Mouse (Mus musculus): Measurements from ENCODE around the gene Tmcc3. TPM values are rescaled to one million over a fixed set of nuclear protein-coding genes. Genes with fewer than 3 reads are reported as not detected.
"Not testable (repeated sequence)": the region's sequence is repeated elsewhere in the genome, so short reads cannot be mapped to it uniquely, and the experiment has no call there.

Tmcc3 gene
- total RNA-seq, 2 experiments from 2014 or later, result 14.4 to 28.2 TPM

DNA sequence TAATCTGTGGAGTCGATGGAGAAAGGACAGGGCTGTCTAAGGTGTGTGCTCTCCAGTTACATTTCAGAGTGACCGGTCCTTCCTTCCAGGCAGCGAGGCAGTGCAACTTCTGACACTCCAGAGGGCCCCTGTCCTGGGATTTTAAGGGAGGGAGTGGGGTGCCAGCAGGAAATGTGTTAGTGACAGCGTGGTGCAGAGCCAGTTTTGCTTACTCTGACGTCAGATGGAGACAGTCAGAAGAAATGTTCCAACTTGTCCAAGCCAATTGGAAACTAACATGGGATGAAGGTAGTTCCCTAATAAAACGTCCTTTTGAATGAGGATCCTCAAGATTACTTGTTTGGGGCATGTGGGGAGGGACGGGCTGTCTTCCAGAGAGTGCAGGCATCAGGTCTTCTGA lies 258.0 kb downstream of the Tmcc3 start:
- DNase-seq (ENCODE audit: low spot score in 2 of 2), result no peak

DNA sequence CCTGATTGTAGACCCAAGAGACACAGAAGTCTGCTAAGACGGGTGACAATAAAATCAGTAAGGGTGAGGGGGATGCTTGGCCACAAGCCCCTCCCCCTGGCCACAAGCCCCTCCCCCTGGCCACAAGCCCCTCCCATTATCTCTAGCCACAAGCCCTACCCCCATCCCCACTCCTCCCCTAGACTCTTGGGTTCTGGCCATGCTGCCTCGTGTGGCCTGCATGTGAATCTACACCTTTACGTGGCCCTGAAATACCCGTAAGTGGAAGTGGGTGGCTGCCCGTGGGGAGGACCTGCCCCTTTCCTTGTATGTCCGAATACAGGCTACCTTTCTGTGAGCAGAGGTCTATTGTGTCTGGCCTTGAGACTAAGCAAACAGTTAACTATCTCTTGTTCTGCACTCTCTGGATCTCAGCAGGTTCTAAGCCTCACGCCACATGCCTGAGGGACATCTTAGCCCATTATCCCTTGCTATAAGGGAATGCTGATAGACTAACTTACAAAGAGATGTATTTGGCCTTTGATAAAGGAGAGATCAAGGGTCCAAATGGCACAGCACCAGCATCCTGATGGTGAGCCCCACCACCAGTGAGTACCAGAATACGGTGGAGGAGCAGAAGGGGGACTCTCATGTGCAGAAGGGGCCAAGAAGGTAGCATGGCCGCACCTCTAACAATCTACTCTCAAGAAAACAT lies 260.3 kb downstream of the Tmcc3 start:
- no peak for DNase-seq (ENCODE audit: low spot score in 2 of 2)

DNA sequence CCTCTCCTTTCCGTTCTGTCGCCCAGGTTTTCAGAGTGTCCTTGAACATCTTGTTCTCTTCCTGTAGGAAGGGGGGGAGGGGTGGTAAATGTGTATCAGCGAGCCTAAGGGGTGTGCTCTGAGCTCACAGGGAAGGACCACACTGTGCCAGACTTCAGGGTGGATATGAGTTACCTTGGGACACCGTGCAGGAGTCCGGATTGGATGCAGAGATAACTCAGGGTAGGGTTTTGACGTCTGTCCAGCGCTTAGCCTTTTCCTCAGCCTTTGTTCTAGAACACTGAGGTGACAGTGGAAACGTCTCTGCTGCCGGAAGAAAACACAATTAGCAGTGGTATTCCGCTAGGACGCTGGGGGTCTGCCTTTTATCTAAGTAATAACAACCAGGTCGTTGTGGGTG lies 261.0 kb downstream of the Tmcc3 start:
- DNase-seq (ENCODE audit: low spot score in 2 of 2), result no peak

DNA sequence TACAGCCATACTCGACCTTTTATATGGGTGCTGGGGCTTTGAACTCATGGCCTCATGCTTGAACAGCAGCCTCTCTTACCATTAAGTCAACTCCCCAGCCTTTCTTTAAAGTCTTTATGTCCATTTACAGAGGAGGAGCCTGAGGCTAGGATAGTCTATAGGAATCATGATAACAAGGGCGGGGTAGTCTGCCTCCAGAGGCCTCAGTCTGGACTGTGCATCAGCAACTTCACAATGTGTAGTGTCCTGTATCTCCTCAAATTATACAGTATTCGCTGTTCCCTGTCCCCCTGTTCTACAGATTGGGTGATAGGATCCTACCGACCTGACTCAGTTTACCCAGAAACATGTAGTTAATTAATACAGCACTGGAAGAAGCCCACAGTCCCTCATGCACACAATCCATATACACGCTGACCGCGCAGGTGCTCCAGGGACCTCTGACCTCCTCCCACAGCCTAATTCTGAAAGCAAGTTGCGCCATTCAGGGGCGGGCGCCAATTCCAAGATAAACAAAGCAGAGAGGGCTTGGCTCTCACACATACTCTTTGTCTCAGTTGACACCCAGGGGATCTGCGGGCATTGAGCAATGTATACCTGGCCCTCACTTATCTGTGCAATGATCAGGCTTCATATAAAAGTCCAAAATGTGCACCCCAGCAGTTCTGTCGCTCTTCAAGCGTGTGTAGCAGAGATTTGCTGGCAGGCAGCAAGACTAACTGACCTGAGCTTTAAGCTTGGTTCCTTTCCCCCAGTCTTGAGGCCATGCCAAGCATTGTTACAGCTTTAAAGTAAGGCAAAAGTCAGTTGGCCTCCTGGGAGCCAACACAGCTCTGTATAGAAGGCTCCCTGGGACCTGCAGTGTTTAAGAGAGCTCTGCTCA lies 262.9 kb downstream of the Tmcc3 start:
- DNase-seq (ENCODE audit: low spot score in 2 of 2), result peak in 1 of 2 experiments; percentile 40

DNA sequence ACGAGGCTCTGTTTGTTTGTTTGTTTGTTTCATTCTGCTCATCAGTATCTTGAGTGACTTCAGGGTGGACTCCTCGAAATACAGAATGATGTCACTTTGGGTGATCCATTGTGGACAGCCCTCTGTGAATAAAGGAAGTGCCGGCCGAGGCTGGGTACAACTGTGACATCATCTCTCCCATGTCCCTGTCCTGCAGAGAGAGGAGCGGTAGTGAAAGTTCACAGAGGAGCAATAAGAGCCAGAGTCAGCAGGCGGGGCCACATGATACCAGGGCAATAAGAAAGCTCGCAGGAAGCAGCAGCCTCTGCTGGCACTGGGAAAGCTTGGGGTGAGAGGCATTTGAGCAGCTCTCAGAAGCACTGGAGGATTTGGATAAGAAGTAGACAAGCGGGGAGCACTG lies 264.2 kb downstream of the Tmcc3 start:
- DNase-seq (ENCODE audit: low spot score in 2 of 2), result no peak

DNA sequence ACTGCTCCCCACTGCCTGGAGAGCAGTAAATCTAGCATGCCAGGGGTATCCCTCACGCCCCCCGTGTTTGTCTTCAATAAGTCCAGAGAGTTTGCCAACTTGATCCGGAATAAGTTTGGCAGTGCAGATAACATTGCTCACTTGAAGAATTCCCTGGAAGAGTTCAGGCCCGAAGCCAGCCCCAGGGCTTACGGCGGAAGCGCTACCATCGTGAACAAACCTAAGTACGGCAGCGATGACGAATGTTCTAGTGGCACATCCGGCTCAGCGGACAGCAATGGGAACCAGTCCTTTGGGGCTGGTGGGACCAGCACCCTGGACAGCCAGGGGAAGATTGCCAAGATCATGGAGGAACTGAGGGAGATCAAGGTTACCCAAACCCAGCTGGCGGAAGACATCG lies 267.1 kb downstream of the Tmcc3 start:
- DNase-seq (ENCODE audit: low spot score in 2 of 2), result no peak

DNA sequence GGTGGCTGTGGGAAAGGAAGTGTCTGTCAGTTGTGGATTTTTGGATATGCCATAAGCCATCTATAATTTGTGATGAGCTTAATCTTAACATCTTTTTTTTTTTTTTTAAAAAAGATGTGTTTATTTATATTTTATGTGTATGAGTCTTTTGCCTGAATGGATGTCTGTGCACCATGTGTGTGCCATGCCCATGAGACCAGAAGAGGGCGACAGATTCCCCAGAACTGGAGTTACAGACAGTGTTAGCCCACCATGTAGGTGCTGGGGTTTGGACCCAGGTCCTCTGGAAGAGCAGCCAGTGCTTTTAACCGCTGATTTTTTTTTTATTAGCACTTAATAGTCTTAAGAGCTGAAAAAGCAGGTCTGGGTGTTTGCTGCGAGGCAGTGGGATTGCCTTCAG lies 269.6 kb downstream of the Tmcc3 start:
- DNase-seq (ENCODE audit: low spot score in 2 of 2), result no peak

DNA sequence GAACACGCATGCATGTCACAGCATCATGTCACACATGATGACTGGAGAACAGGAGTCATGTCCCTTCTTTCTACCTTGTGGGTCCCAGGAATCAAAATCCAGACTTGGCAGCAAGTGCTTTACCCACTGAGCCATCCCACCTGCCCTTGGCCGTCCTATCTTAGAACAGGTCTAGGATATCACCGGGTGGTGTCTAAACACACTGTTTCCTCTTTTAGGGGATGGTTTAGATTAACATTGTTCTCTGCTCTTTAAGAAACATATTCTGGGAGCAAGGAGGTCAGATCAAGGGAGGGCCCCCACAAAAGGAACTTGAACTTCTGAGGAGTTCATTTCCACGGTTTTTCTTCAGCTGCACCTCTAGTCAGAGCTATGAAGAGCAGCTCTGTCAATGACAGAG lies 272.0 kb downstream of the Tmcc3 start:
- no peak for DNase-seq (ENCODE audit: low spot score in 2 of 2)

DNA sequence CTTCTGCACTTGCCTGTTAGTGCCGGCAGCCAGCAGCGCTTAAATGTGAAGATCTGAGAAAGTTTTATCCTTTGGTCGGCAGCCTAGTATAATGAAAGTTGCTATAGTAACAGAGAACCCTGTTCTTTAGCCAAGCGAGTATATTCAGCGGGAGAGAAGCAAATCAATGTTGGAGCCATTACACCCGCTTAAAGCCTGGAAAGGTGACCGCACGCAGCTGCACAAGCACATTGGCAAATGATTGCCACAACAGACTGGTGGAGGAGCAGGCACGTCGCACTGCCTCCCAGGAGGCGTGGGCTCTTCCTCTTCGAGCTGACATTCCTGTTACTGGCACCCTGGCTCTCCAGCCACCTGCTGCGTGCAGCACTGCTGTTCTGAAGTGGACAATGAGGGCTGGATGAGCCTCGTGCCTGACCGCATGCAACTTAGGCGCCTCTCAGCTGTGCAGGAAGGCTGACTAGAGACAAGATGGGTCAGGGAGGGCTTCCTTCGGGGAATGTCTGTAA lies 273.2 kb downstream of the Tmcc3 start:
- DNase-seq (ENCODE audit: low spot score in 2 of 2), result no peak

DNA sequence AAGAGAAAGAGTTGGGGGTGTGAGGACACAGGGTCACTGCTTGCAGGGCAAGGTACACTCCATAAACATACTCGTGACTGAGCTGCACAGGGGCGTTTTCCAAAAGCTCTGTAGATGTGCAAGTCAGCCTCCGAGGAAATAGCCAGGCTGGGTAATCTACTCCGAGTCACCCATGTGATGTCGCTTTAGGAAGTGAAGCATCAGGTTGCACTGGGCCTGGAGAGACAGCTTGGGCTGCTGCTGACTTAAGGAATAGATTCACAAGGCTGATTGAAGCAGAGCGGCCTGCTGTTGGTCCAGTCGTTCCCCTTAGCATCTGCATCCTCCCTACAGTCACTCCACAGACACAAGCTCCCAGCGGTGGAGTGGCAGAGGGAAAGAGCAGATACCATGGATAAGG lies 274.1 kb downstream of the Tmcc3 start:
- no peak for DNase-seq (ENCODE audit: low spot score in 2 of 2)

DNA sequence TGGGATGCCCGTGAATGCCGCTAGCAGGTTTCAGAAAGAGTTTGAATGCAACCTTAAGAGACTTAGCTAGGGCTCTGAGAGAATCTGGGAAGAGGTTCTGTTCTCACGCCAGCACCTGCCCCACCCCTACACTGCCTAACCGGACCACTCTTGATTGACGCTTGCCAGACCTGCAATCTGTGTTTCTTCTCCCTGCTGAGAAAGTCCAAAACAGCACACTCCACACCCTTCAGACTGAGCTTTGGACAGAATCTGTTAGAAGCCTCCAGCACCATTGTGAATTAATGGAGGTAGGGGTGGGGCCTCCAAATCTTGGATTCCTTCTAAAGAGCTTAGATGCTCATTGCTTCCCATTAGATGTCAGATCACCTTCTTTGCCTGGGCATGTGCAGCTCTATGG lies 277.2 kb downstream of the Tmcc3 start:
- DNase-seq (ENCODE audit: low spot score in 2 of 2), result no peak

DNA sequence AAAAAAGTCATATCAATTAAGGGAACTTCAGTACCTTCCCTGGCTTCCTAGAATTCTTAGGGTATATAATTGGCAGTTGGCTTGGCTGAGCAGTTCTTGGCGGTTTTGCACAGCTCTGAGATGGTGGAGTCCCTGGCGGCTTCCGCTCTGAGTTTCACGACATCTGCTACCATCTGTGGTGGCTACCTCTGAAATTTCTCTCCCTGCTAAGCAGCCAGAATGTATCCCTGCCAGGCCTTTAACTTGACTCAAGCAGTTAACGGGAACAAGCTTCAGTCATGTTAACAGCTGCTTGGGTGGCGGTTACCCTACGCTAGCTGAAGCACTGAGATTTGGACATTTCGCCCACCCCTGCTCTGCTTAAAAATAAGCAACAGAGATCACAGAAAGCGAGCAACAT lies 284.0 kb downstream of the Tmcc3 start:
- no peak for DNase-seq (ENCODE audit: low spot score in 2 of 2)

DNA sequence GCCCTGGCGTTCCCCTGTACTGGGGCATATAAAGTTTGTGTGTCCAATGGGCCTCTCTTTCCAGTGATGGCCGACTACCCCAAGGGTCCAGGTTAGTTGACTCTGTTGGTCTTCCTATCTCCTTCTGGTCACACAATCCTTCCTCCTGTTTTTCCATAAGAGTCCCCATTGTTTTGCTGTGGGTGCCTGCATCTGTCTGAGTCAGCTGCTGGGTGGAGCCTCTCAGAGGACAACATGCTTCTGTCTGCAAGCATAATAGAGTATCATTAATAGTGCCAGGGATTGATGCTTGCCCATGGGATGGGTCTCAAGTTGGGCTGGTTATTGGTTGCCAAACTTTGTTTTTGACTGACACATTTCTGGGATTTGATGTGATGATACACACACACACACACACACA lies 288.1 kb downstream of the Tmcc3 start:
- DNase-seq (ENCODE audit: low spot score in 2 of 2), result not testable (repeated sequence)

DNA sequence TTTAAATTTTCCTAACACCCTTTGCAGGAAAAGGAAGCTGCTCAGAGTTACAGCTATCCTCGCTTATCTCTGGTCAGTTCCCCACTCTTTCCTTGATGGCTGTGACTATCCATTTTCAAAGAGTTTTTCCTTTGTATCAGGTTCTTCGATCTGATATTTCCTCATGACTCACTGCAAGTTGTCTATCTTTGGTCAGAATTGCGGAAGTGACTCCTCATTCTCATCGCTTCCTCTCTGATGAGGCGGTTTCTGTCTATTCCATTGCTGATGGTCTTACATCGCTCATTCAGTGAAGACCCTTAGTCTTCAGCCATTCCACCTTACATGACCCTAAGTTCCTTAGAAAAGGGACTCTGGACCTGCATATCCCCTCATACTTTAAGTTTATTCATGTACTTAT lies 289.3 kb downstream of the Tmcc3 start:
- DNase-seq (ENCODE audit: low spot score in 2 of 2), result no peak

DNA sequence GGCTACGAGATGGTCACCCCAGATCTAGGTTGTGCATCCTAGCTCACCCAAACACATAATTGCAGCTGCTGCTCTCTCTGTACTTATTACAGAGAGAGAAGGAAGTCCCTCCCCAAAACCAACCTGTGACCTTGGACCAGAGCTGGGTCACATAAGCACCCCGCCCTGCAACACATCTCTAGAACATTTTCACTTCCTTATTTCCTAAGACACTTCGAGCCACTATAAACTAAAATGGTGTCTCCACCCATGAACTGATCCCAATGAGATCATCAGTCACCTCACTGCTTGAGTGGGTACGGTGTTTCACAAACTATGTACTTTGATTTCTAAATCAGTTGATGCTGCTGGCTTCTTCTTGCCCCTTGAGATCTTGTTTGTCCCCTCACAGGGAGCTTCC lies 293.7 kb downstream of the Tmcc3 start:
- DNase-seq (ENCODE audit: low spot score in 2 of 2), result no peak

DNA sequence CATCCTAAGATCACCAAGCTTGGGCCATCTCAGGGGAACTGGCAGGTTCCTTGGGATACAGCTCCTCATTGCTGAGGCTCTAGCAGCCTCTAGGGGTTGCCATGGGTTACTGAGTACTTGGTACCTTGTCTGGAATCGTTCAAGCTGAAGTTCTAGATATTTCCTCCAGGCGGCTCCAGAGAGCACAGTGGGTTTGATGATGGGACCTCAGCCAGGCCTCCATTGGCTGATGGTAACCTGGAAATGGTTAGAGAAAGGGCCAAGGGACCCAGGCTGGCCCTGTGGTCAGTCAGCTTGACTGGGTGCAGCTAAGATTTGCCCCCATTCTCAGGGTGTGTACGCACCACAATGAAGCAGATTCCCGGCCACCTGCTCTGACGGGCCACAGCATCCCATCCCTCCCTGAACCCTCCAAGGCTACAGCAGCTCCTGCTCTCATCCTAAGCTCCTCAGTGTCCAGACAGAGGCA lies 297.6 kb downstream of the Tmcc3 start:
- peak; percentile 46 to 53 for DNase-seq (ENCODE audit: low spot score in 2 of 2)

DNA sequence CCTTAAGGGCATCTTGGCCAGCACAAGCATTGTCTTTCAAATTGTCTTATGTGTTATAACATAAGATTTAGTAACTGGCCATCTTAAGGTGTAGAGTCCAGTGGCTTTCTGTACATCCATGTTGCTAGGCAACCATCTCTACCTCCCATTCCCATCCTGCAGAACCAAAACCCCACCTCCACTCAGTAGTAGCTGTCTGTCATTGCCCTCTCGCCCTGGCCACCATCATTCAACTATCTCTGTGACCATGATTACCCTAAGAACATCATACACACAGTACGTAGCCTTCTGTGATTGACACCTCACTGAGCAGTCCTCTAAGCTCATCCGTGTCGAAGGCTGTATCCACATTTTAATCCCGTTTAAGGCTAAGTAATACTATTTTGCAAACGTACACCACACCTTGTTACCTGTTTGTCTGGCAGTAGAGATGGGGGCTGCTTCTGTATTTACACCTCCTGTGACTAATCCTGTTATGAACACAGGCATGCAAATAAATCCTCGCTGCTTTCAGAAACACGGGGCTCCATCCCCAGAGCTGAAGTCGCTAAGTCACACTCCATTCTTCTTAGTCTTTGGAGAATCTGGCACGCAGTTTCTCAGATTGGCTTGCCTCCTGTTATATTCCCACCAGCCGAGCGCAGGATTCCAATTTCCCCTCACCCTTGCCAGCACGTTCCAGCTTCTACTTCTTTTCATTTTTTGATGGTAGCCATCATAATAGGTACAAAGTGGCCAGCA lies 299.6 kb downstream of the Tmcc3 start:
- DNase-seq (ENCODE audit: low spot score in 2 of 2), result no peak

DNA sequence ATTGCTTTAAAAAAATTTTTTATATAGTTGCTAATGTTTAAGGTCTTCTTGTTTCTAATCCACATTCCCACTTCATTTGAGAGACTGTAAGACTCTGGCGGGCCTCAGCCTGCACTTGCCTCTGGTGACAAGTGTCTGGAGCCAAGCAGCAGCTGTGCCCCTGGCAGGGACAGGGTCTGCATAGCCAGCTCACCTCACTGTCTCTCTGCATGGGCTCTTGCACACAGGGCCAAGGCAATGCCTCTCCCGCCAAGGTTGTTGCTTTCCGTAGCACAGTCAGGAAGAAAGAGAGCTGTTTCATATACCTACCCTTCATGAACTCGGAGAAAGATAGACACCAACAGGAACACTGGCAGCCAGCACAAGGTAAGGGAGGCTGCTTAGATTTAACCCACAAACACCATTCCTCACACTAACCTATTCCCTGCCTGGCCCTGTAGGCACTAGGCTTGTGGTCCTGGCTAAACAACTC lies 300.3 kb downstream of the Tmcc3 start:
- no peak for DNase-seq (ENCODE audit: low spot score in 2 of 2)

DNA sequence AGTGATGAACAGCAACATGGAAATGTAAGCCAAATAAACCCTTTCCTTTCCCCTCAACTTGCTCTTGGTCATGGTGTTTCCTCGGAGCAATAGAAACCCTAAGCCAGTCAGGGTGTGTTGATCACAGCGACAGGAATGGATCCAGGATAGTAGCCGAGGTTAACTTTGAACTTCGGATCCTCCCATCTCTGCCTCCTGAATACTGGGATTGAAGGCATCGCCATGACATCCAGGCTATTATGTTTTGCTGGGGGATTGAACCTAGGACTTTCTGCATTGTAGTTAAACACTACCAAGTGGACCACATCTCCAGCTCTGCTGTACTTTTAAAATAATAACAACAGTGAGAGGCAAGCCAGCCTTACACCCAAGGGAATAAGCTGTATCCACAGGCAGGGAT lies 307.8 kb downstream of the Tmcc3 start:
- DNase-seq (ENCODE audit: low spot score in 2 of 2), result no peak

DNA sequence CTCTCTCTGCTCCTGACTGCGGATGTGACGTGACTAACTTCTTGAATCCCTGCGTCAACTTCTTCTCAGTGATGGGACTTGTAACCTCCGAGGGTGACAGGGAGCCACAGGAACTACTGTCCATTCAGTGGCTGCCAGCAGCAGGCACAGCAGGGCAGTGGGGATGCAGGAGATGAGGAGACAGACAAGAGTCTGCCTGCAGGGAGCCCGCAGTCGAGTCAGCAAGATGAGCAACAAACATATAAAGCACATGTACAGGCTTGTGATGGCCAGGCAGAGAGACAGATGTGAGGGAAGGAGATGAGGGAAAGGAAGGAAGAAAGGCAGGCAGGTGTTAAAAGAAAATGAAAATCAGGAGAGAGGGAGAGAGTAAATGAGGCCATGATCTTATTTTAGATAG lies 308.8 kb downstream of the Tmcc3 start:
- no peak for DNase-seq (ENCODE audit: low spot score in 2 of 2)

DNA sequence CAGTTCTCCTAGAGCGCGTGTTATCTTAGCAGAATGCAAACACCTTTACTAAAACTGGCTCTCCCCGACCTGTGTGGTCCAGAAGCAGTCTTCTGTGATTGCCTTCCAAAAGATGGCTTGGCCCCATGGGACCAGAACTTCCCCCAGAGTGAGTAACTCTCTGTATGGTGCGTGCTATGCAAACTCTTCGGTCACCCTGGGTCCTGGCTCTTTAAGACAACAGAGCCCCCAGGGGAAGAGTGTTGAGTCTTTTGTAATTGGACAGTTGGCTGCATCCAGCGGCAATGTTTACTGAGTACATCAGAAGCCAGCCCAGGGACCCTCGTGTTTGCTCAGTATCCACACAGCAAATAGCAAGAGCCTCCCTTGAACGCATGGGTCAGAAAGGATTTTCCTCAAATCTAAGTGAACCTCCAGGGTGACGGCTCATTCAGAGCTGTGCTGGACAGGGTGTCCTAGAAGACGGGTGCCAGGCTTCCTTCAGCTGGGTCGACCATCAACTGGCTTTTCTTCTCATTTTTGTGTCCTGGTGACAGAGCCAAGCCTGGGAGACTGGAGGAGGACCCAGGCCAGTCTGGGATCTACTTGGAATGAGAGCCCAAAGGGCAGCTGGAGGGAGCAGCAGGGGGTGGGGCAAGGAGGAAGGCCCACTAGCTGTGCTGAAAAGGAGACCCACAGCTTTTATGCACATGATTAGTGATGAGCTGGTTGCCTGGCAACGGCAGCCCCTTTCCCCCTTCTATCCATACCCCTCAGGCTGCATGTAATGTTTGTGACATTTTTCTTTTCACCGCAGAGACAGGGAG lies 309.9 kb downstream of the Tmcc3 start:
- no peak for DNase-seq (ENCODE audit: low spot score in 2 of 2)

Measured in adrenal gland, adult 18-20 months (tissue).